Mouse (Mus musculus) MEL (cell line): Measurements from ENCODE around the gene Exog. TPM values are rescaled to one million over a fixed set of nuclear protein-coding genes. Genes with fewer than 3 reads are reported as not detected.

Source experiments
- DNase-seq: peaks from one replicate; pipeline ENCODE4 v3.0.0; 2011; ENCODE audit warnings: low read depth, low spot score
- H3K27ac ChIP-seq: 2 replicates; pipeline ENCODE4 v1.5.1; 2012; ENCODE audit warnings: low read depth, mild to moderate bottlenecking, control low read depth, low read length, moderate library complexity; ENCODE audit not compliant: control insufficient read depth
- H3K27me3 ChIP-seq, 2 experiments: fragments of 150-350 bp in 1 of 2; sonication (generic) in 1 of 2; 2 replicates each; pipeline ENCODE4 v1.6.1; 2012; ENCODE audit warnings: low read length in 2 of 2, mild to moderate bottlenecking in 2 of 2, improper control_type of control experiment in 1 of 2, moderate library complexity in 1 of 2; ENCODE audit not compliant: insufficient read depth in 2 of 2, control insufficient read depth in 1 of 2
- H3K36me3 ChIP-seq, 2 experiments: 2 replicates each; pipeline ENCODE4 v1.6.1; 2012 to 2014; ENCODE audit warnings: low read length in 2 of 2, improper control_type of control experiment in 1 of 2, inconsistent platforms in 1 of 2, mild to moderate bottlenecking in 1 of 2; ENCODE audit not compliant: insufficient read depth in 2 of 2, control insufficient read depth in 1 of 2
- H3K4me1 ChIP-seq, 2 experiments: fragments of 150-350 bp in 1 of 2; sonication (generic) in 1 of 2; 2 replicates each; pipeline ENCODE4 v1.6.1; 2012; ENCODE audit warnings: low read length in 2 of 2, improper control_type of control experiment in 1 of 2, mild to moderate bottlenecking in 1 of 2; ENCODE audit not compliant: insufficient read depth in 2 of 2, control insufficient read depth in 1 of 2
- H3K4me3 ChIP-seq, 2 experiments: fragments of 150-350 bp in 1 of 2; sonication (generic) in 1 of 2; 2 replicates each; pipeline ENCODE4 v1.5.1; 2012; ENCODE audit warnings: low read depth in 2 of 2, low read length in 2 of 2, mild to moderate bottlenecking in 2 of 2, moderate library complexity in 2 of 2, control low read depth in 1 of 2, improper control_type of control experiment in 1 of 2; ENCODE audit not compliant: control insufficient read depth in 1 of 2, insufficient read depth in 1 of 2
- H3K79me2 ChIP-seq: 2 replicates; pipeline ENCODE4 v1.6.1; 2012; ENCODE audit warnings: mild to moderate bottlenecking, low read length, moderate library complexity; ENCODE audit not compliant: control insufficient read depth, poor library complexity, insufficient read depth
- H3K9ac ChIP-seq: 2 replicates; pipeline ENCODE4 v1.6.1; 2012; ENCODE audit warnings: low read depth, mild to moderate bottlenecking, control low read depth, low read length, moderate library complexity; ENCODE audit not compliant: control insufficient read depth, poor library complexity, severe bottlenecking
- H3K9me3 ChIP-seq: fragments of 150-350 bp; sonication (generic); replicated peaks from 2 replicates; pipeline ENCODE4 v1.6.1; 2012; ENCODE audit warnings: mild to moderate bottlenecking, low read length, improper control_type of control experiment, moderate library complexity; ENCODE audit not compliant: insufficient read depth
- BHLHE40 ChIP-seq: IDR thresholded peaks from 2 replicates; pipeline ENCODE4 v1.6.1; 2012; ENCODE audit warnings: low read depth, mild to moderate bottlenecking, inconsistent platforms, low read length, improper control_type of control experiment, borderline replicate concordance
- CHD2 ChIP-seq: IDR thresholded peaks from 2 replicates; pipeline ENCODE4 v1.6.1; 2011; ENCODE audit warnings: low read length, improper control_type of control experiment
- CTCF ChIP-seq, 3 experiments: IDR thresholded peaks in 2 of 3; conservative IDR thresholded peaks in 1 of 3; 2 replicates each; pipeline ENCODE4 v1.5.1; 2011 to 2012; ENCODE audit warnings: low read length in 3 of 3, low read depth in 2 of 3, mild to moderate bottlenecking in 2 of 3, improper control_type of control experiment in 1 of 3, inconsistent platforms in 1 of 3, mixed read lengths in 1 of 3, moderate library complexity in 1 of 3; ENCODE audit not compliant: control insufficient read depth in 1 of 3, insufficient read depth in 1 of 3, poor library complexity in 1 of 3, severe bottlenecking in 1 of 3
- E2F4 ChIP-seq: IDR thresholded peaks from 2 replicates; pipeline ENCODE4 v1.6.1; 2011; ENCODE audit warnings: low read depth, low read length, improper control_type of control experiment, borderline replicate concordance
- GABPA ChIP-seq: IDR thresholded peaks from 2 replicates; pipeline ENCODE4 v1.6.1; 2012; ENCODE audit warnings: low read depth, mild to moderate bottlenecking, inconsistent platforms, low read length, improper control_type of control experiment, moderate library complexity
- GATA1 ChIP-seq: IDR thresholded peaks from 2 replicates; pipeline ENCODE4 v1.6.1; 2011; ENCODE audit warnings: low read depth, low read length, improper control_type of control experiment
- HCFC1 ChIP-seq: IDR thresholded peaks from 2 replicates; pipeline ENCODE4 v1.6.1; 2012; ENCODE audit warnings: low read depth, mild to moderate bottlenecking, inconsistent platforms, low read length, improper control_type of control experiment, moderate library complexity
- JUND ChIP-seq: IDR thresholded peaks from 2 replicates; pipeline ENCODE4 v1.6.1; 2011; ENCODE audit warnings: low read depth, mild to moderate bottlenecking, improper control_type of control experiment, low read length
- KAT2A ChIP-seq: conservative IDR thresholded peaks from 2 replicates; pipeline ENCODE4 v1.6.1; 2012; ENCODE audit warnings: low read depth, low read length, improper control_type of control experiment, inconsistent platforms
- MAX ChIP-seq: IDR thresholded peaks from 2 replicates; pipeline ENCODE4 v1.6.1; 2011; ENCODE audit warnings: low read length, improper control_type of control experiment
- MAZ ChIP-seq: IDR thresholded peaks from 2 replicates; pipeline ENCODE4 v1.6.1; 2012; ENCODE audit warnings: low read depth, mild to moderate bottlenecking, inconsistent platforms, low read length, improper control_type of control experiment
- MYB ChIP-seq: IDR thresholded peaks from 2 replicates; pipeline ENCODE4 v1.6.1; 2011; ENCODE audit warnings: mild to moderate bottlenecking, low read depth, low read length, improper control_type of control experiment
- MYC ChIP-seq: IDR thresholded peaks from 2 replicates; pipeline ENCODE4 v1.6.1; 2011; ENCODE audit warnings: low read depth, mild to moderate bottlenecking, low read length, improper control_type of control experiment, moderate library complexity
- NELFE ChIP-seq: IDR thresholded peaks from 2 replicates; pipeline ENCODE4 v1.6.1; 2011; ENCODE audit warnings: low read depth, low read length, improper control_type of control experiment
- NRF1 ChIP-seq: IDR thresholded peaks from 2 replicates; pipeline ENCODE4 v1.6.1; 2014; ENCODE audit warnings: low read depth, mild to moderate bottlenecking, inconsistent platforms, low read length, improper control_type of control experiment, moderate library complexity; ENCODE audit not compliant: poor library complexity, insufficient read depth, severe bottlenecking
- POLR2AphosphoS2 ChIP-seq: IDR thresholded peaks from 2 replicates; pipeline ENCODE4 v1.6.1; 2011; ENCODE audit warnings: low read length, improper control_type of control experiment
- RAD21 ChIP-seq: IDR thresholded peaks from 2 replicates; pipeline ENCODE4 v1.6.1; 2011; ENCODE audit warnings: mild to moderate bottlenecking, low read depth, low read length, improper control_type of control experiment
- SMC3 ChIP-seq: IDR thresholded peaks from 2 replicates; pipeline ENCODE4 v1.6.1; 2011; ENCODE audit warnings: low read depth, low read length, improper control_type of control experiment
- TAL1 ChIP-seq: IDR thresholded peaks from 2 replicates; pipeline ENCODE4 v1.6.1; 2012; ENCODE audit warnings: mild to moderate bottlenecking, inconsistent platforms, low read length, moderate library complexity, mixed read lengths
- TCF12 ChIP-seq: IDR thresholded peaks from 2 replicates; pipeline ENCODE4 v1.6.1; 2014; ENCODE audit warnings: low read depth, mild to moderate bottlenecking, inconsistent platforms, low read length, improper control_type of control experiment, moderate library complexity
- USF1 ChIP-seq: IDR thresholded peaks from 2 replicates; pipeline ENCODE4 v1.6.1; 2014; ENCODE audit warnings: low read depth, mild to moderate bottlenecking, inconsistent platforms, low read length, improper control_type of control experiment, moderate library complexity
- USF2 ChIP-seq, 2 experiments: IDR thresholded peaks; 2 replicates each; pipeline ENCODE4 v1.6.1; 2011 to 2012; ENCODE audit warnings: improper control_type of control experiment in 2 of 2, low read length in 2 of 2, borderline replicate concordance in 1 of 2, inconsistent platforms in 1 of 2, low read depth in 1 of 2, mild to moderate bottlenecking in 1 of 2; ENCODE audit not compliant: insufficient read depth in 1 of 2
- ZC3H11A ChIP-seq: IDR thresholded peaks from 2 replicates; pipeline ENCODE4 v1.6.1; 2012; ENCODE audit warnings: low read depth, mild to moderate bottlenecking, inconsistent platforms, low read length, improper control_type of control experiment
- ZKSCAN1 ChIP-seq: IDR thresholded peaks from 2 replicates; pipeline ENCODE4 v1.6.1; 2012; ENCODE audit warnings: low read depth, mild to moderate bottlenecking, inconsistent platforms, low read length, improper control_type of control experiment, moderate library complexity
- ZMIZ1 ChIP-seq: IDR thresholded peaks from 2 replicates; pipeline ENCODE4 v1.6.1; 2012; ENCODE audit warnings: low read depth, mild to moderate bottlenecking, inconsistent platforms, low read length, improper control_type of control experiment, moderate library complexity
- ZNF384 ChIP-seq: IDR thresholded peaks from 2 replicates; pipeline ENCODE4 v1.6.1; 2012; ENCODE audit warnings: low read depth, mild to moderate bottlenecking, inconsistent platforms, low read length, improper control_type of control experiment
- polyA plus RNA-seq, 2 experiments: library from polyadenylated mRNA; stranded (reverse) in 1 of 2; unstranded in 1 of 2; fragments of >175 nt in 1 of 2; fragments of >200 nt in 1 of 2; gene quantifications; 2 replicates each; pipeline versions ENCODE4 v1.2.1 to v1.2.4; 2012; ENCODE audit warnings: low replicate concordance in 2 of 2, low read depth in 1 of 2; ENCODE audit not compliant: insufficient read length in 2 of 2, insufficient read depth in 1 of 2, missing spikeins in 1 of 2
- total RNA-seq: library from RNA; depleted of rRNA; stranded (reverse); fragments of 300-350 nt; gene quantifications from 2 replicates; pipeline ENCODE4 v1.2.3, GENCODE M21; 2012

The Exog gene
- total and polyA plus RNA-seq, 3 experiments = 11.7 to 12.1 TPM; not detected in 1

GRCm38 (mm10) chr9:119465056-119465455, 20.3 kb downstream of the Exog start:
- Histone ChIP-seq H3K9ac (no peak overlapping the region), H3K79me2 (no peaks in the 10 kb centered on the region), H3K4me3 (no peak overlapping the region), H3K36me3 (peaks cover 0 to 2% of the 10 kb centered on the region in 2 experiments; a peak in 2 of 4 replicates), H3K27me3 (no peaks in the 10 kb centered on the region), H3K27ac (no peak overlapping the region), H3K9me3 (no peaks in the 10 kb centered on the region), H3K4me1 (no peaks in the 10 kb centered on the region)
- TF ChIP-seq USF1 = no peak
- no peak for TF ChIP-seq NELFE
- no peak for TF ChIP-seq MYC
- TF ChIP-seq TCF12 = no peak
- no peak for TF ChIP-seq JUND
- no peak for TF ChIP-seq ZNF384
- TF ChIP-seq MAZ = no peak
- TF ChIP-seq MAX = no peak
- TF ChIP-seq E2F4 = no peak
- no peak for TF ChIP-seq ZC3H11A
- TF ChIP-seq HCFC1 = no peak
- no peak for TF ChIP-seq CTCF (IDR thresholded peaks at IDR 0.05 in 2 of 3, conservative IDR thresholded peaks at IDR 0.05 in 1 of 3; ENCODE audit: control insufficient read depth in 1 of 3, insufficient read depth in 1 of 3, low read depth in 2 of 3, low read length in 3 of 3, poor library complexity in 1 of 3, severe bottlenecking in 1 of 3)
- no peak for TF ChIP-seq ZKSCAN1
- no peak for TF ChIP-seq TAL1
- no peak for TF ChIP-seq MYB
- no peak for TF ChIP-seq ZMIZ1
- TF ChIP-seq BHLHE40 = no peak
- no peak for TF ChIP-seq GABPA
- TF ChIP-seq CHD2 = no peak
- no peak for DNase-seq

- TF ChIP-seq POLR2AphosphoS2 = no peak
- no peak for TF ChIP-seq GABPA
- TF ChIP-seq USF1 = no peak
- TF ChIP-seq MAZ = no peak
- TF ChIP-seq KAT2A = no peak
- peak; percentile 14; the same call in 1 of the 2 replicates for TF ChIP-seq SMC3
- no peak for TF ChIP-seq NRF1
- TF ChIP-seq ZKSCAN1 = no peak
- no peak for TF ChIP-seq CHD2
- TF ChIP-seq MAX = no peak
- TF ChIP-seq CTCF (IDR thresholded peaks at IDR 0.05 in 2 of 3, conservative IDR thresholded peaks at IDR 0.05 in 1 of 3; ENCODE audit: control insufficient read depth in 1 of 3, insufficient read depth in 1 of 3, low read depth in 2 of 3, low read length in 3 of 3, poor library complexity in 1 of 3, severe bottlenecking in 1 of 3) = peak in 2 of 3 experiments; percentile 22 to 35; a peak in 2 of 6 replicates
- TF ChIP-seq RAD21 = peak; percentile 27
- TF ChIP-seq GATA1 = no peak
- TF ChIP-seq USF2 (IDR thresholded peaks at IDR 0.05; ENCODE audit: borderline replicate concordance in 1 of 2, insufficient read depth in 1 of 2, low read depth in 1 of 2, low read length in 2 of 2) = no peak
- TF ChIP-seq, all 39 proteins: peak for 3
- no peak overlapping the region for H3K4me3 ChIP-seq
- no peak overlapping the region for H3K27ac ChIP-seq
- H3K4me1 ChIP-seq = no peaks in the 10 kb centered on the region
- no peaks in the 10 kb centered on the region for H3K9me3 ChIP-seq
- no peaks in the 10 kb centered on the region for H3K79me2 ChIP-seq
- H3K36me3 ChIP-seq = peaks cover 0 to 2% of the 10 kb centered on the region in 2 experiments; a peak in 2 of 4 replicates
- DNase-seq = peak; percentile 17
- no peaks in the 10 kb centered on the region for H3K27me3 ChIP-seq
- H3K9ac ChIP-seq = no peak overlapping the region
These were observed 20.9 kb downstream of the Exog start for GRCm38 (mm10) chr9:119465595-119465994.
